Mouse (Mus musculus) small intestine, adult 2 months (tissue): ENCODE data around the gene Sox14. TPM values are rescaled to one million over a fixed set of nuclear protein-coding genes. Genes with fewer than 3 reads are reported as not detected.

Experiments
- H3K27ac ChIP-seq: fragments of 200-500 bp; 2 replicates; pipeline ENCODE4 v1.5.1; 2012; ENCODE audit warnings: low read depth, low read length, control low read depth, inconsistent platforms; ENCODE audit not compliant: insufficient read depth
- H3K27me3 ChIP-seq: fragments of 200-500 bp; 2 replicates; pipeline ENCODE4 v1.6.1; 2012; ENCODE audit warnings: mild to moderate bottlenecking, moderate library complexity, low read length, inconsistent platforms; ENCODE audit not compliant: control insufficient read depth, insufficient read depth
- H3K36me3 ChIP-seq: fragments of 200-500 bp; 2 replicates; pipeline ENCODE4 v1.6.1; 2012; ENCODE audit warnings: mild to moderate bottlenecking, low read length, control low read depth, inconsistent platforms; ENCODE audit not compliant: control insufficient read depth, insufficient read depth
- H3K4me1 ChIP-seq: fragments of 200-500 bp; 2 replicates; pipeline ENCODE4 v1.6.1; 2012; ENCODE audit warnings: low read length, inconsistent platforms, mixed read lengths; ENCODE audit not compliant: control insufficient read depth, insufficient read depth, insufficient read length
- H3K4me3 ChIP-seq: fragments of 200-500 bp; 2 replicates; pipeline ENCODE4 v1.5.1; 2012; ENCODE audit warnings: low read depth, mild to moderate bottlenecking, control low read depth, inconsistent platforms, low read length, moderate library complexity
- CTCF ChIP-seq: fragments of 200-500 bp; IDR thresholded peaks from 2 replicates; pipeline ENCODE4 v1.5.1; 2012; ENCODE audit warnings: low read depth, mild to moderate bottlenecking, control low read depth, inconsistent platforms, low read length, moderate library complexity, mixed read lengths; ENCODE audit not compliant: insufficient replicate concordance, insufficient read length; ENCODE audit errors: extremely low read depth
- POLR2A ChIP-seq: fragments of 200-500 bp; IDR thresholded peaks from 2 replicates; pipeline ENCODE4 v1.6.1; 2012; ENCODE audit warnings: low read depth, mild to moderate bottlenecking, control low read depth, inconsistent platforms, low read length, moderate library complexity
- WGBS: fragments of 180-500 bp; shearing (Covaris S2); methylation state at CpG from one replicate; pipeline ENCODE4 v1.1.7; 2018; 5-methylcytosine and 5-hydroxymethylcytosine counted together
- polyA plus RNA-seq: library from polyadenylated mRNA; depleted of rRNA; stranded (reverse); fragments of >200 nt; gene quantifications from 2 replicates; pipeline ENCODE4 v1.2.3, GENCODE M21; 2012; rRNA removed

The Sox14 gene
- polyA plus RNA-seq, 1 experiment = not detected

DNA sequence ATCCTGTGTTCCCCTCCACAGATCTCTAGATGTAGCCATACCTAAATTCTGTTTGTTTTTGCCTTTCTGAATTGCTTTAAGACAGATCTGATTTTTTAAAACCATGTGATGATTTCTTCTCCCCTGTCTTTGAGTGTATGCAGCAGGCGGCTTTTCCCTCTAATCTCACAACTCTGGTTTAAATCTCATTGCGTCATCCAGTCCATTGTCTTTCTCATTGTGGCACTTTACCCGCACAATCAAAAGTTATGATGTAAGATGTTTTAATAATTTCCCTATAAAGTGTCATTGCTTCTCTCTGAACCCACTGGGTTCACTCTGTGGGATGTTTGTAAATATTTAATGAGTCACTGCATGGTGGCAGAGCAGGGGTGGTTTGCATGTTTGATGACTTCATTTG, 36.6 kb downstream of the Sox14 start:
- Histone ChIP-seq H3K27me3 (no peaks in the 10 kb centered on the region), H3K4me1 (no peaks in the 10 kb centered on the region), H3K27ac (no peak overlapping the region), H3K4me3 (no peak overlapping the region), H3K36me3 (no peaks in the 10 kb centered on the region)
- no peak for TF ChIP-seq CTCF
- no peak for TF ChIP-seq POLR2A
- 90% methylated on average over 3 of the region's 3 CpGs for WGBS

GRCm38 (mm10) chr9:99838877-99839276, 37.1 kb downstream of the Sox14 start:
- Histone ChIP-seq H3K27me3 (no peaks in the 10 kb centered on the region), H3K4me1 (no peaks in the 10 kb centered on the region), H3K4me3 (no peak overlapping the region), H3K27ac (no peak overlapping the region), H3K36me3 (no peaks in the 10 kb centered on the region)
- WGBS = 50% methylated on average over 7 of the region's 7 CpGs
- TF ChIP-seq POLR2A (no peak), CTCF (no peak)

DNA sequence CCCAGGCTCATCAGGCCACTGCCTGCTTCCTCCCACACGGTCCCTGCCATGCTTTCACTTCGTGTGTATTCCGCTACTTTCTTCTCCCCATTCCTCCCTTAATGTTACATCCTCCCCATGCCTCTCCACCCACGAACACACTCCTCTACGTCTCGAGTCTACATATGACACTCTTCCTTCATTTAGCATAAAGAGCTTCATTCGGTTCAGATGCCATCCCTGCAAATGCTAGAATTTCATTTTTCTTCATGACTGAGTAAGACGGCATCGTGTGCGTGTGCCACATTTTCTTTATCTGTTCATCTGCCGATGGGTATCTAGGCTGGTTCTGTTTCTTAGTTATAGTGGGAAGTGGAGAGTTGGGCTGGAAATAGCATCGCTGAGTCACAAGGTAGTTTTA, 39.3 kb downstream of the Sox14 start:
- Histone ChIP-seq H3K36me3 (no peaks in the 10 kb centered on the region), H3K4me3 (no peak overlapping the region), H3K4me1 (no peaks in the 10 kb centered on the region), H3K27me3 (no peaks in the 10 kb centered on the region), H3K27ac (no peak overlapping the region)
- WGBS = 89% methylated on average over 12 of the region's 12 CpGs
- no peak for TF ChIP-seq POLR2A
- no peak for TF ChIP-seq CTCF

DNA sequence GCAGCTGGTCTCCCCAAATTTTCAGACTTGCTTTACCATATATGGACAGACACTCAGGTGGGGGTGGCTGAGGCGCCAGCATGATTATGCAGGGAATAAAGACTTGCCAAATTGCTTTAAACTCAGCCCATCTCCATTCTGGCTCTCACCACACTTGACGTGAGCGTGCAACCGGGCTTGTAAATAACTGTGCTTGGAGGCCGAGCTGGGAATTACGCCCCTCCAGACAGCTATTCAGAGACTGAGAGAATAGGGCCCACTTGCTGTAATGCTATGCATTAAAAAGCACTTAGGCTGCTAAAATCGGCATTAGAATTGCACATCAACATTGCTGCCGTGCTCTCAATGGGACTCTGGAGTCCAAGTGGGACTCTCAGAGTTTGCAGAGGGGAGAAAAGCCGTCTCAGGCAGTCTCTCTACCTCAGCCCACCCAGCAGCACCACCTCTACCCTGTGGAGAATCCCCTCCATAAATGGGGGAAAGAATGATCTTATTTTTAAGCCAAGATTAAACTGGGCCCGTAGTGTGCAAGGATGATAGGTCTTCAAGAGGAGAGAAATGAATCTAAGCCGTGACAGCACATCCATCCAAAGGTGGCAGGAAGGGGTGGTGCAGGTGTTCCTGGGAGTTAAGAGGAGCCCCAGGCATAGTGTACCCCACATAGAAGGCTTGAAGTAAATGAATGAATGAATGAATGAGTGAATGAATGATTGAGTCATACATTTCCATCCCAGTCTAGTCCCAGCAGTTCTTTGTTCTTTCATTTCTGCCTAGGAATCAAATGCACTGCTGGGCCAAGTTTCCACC, 40.1 kb downstream of the Sox14 start:
- 77% methylated on average over 11 of the region's 11 CpGs for WGBS
- Histone ChIP-seq H3K36me3 (no peaks in the 10 kb centered on the region), H3K4me3 (no peak overlapping the region), H3K4me1 (no peaks in the 10 kb centered on the region), H3K27ac (no peak overlapping the region), H3K27me3 (no peaks in the 10 kb centered on the region)
- TF ChIP-seq CTCF (no peak), POLR2A (no peak)

Other genes with a start within 250 kb of the Sox14 start
- gene Dzip1l, start 246.7 kb downstream of the Sox14 start, polyA plus RNA-seq = 1.2 and 1.4 TPM in 2 replicates
- gene Cldn18, start 158.9 kb downstream of the Sox14 start, polyA plus RNA-seq = 0.29 and 133 TPM in 2 replicates